Mouse (Mus musculus) liver, embryonic 14.5 days (tissue): ENCODE data around the gene Llph. TPM values are rescaled to one million over a fixed set of nuclear protein-coding genes. Genes with fewer than 3 reads are reported as not detected.
A peak's percentile ranks its signal among the peaks of the same experiment; 100 is the strongest.

ENCODE experiments used
- ATAC-seq: fragments of 200-750 bp; cut with Nextera tagmentation; 2 replicates; pipeline ENCODE4 v1.8.0; 2017; ENCODE audit warnings: moderate number of reproducible peaks, mild to moderate bottlenecking, moderate library complexity; ENCODE audit not compliant: insufficient read depth
- DNase-seq, 3 experiments: peaks; one replicate each; pipeline ENCODE4 v3.0.0-alpha.2; 2012 to 2013; ENCODE audit warnings: low read depth in 3 of 3, low spot score in 3 of 3
- H3K27ac ChIP-seq: fragments of 300-500 bp; sonication (generic); 2 replicates; pipeline ENCODE4 v1.5.1; 2014; ENCODE audit warnings: moderate library complexity, mild to moderate bottlenecking, control low read depth, inconsistent platforms
- H3K27me3 ChIP-seq: fragments of 300-500 bp; sonication (generic); 2 replicates; pipeline ENCODE4 v1.6.1; 2014; ENCODE audit warnings: mild to moderate bottlenecking, low read length, moderate library complexity; ENCODE audit not compliant: control insufficient read depth, insufficient read depth
- H3K36me3 ChIP-seq: fragments of 300-500 bp; sonication (generic); replicated peaks from 2 replicates; pipeline ENCODE4 v1.6.1; 2014; ENCODE audit warnings: low read depth; ENCODE audit not compliant: control insufficient read depth, insufficient read depth
- H3K4me1 ChIP-seq, 2 experiments: fragments of 200-500 bp in 1 of 2; fragments of 300-500 bp in 1 of 2; sonication (generic) in 1 of 2; replicated peaks; 2 replicates each; pipeline ENCODE4 v1.6.1; 2012 to 2014; ENCODE audit warnings: antibody characterized with exemption in 1 of 2, inconsistent platforms in 1 of 2, low read length in 1 of 2; ENCODE audit not compliant: control insufficient read depth in 2 of 2, insufficient read depth in 2 of 2
- H3K4me2 ChIP-seq: fragments of 300-500 bp; sonication (generic); 2 replicates; pipeline ENCODE4 v1.6.1; 2014; ENCODE audit warnings: low read depth, mild to moderate bottlenecking, control low read depth, moderate library complexity
- H3K4me3 ChIP-seq, 2 experiments: fragments of 200-500 bp in 1 of 2; fragments of 300-500 bp in 1 of 2; sonication (generic) in 1 of 2; 2 replicates each; pipeline ENCODE4 v1.5.1; 2012 to 2014; ENCODE audit warnings: low read depth in 2 of 2, low read length in 2 of 2, mild to moderate bottlenecking in 2 of 2, control low read depth in 1 of 2, inconsistent platforms in 1 of 2, moderate library complexity in 1 of 2; ENCODE audit not compliant: insufficient read depth in 1 of 2
- H3K9ac ChIP-seq: fragments of 300-500 bp; sonication (generic); replicated peaks from 2 replicates; pipeline ENCODE4 v1.6.1; 2014; ENCODE audit warnings: mild to moderate bottlenecking, control low read depth, moderate library complexity
- H3K9me3 ChIP-seq: fragments of 300-500 bp; sonication (generic); 2 replicates; pipeline ENCODE4 v1.6.1; 2016; ENCODE audit warnings: low read length, mixed read lengths; ENCODE audit not compliant: control insufficient read depth
- CTCF ChIP-seq: IDR thresholded peaks from 2 replicates; pipeline ENCODE4 v1.5.1; 2016; ENCODE audit warnings: antibody characterized with exemption, low read depth, control low read depth
- EP300 ChIP-seq: IDR thresholded peaks from 2 replicates; pipeline ENCODE4 v1.6.1; 2016; ENCODE audit warnings: antibody characterized with exemption, low read depth
- WGBS: fragments of 180-500 bp; shearing (Covaris S2); extraction: QIAGEN DNeasy Blood & Tissue Kit; methylation state at CpG from one replicate; pipeline ENCODE4 v1.1.7; 2014; ENCODE audit not compliant: insufficient replicate concordance; 5-methylcytosine and 5-hydroxymethylcytosine counted together
- polyA plus RNA-seq, 2 experiments: library from polyadenylated mRNA; depleted of rRNA in 1 of 2; stranded (reverse) in 1 of 2; unstranded in 1 of 2; fragments of >200 nt; fragmentation: Nextera tagmentation in 1 of 2; extraction: Ambion mirVana in 1 of 2; gene quantifications; 2 replicates each; pipeline versions ENCODE4 v1.2.1 to v1.2.3; 2012 to 2014

Gene Llph
- polyA plus RNA-seq, 2 experiments, result 32.2 to 33.6 TPM

DNA sequence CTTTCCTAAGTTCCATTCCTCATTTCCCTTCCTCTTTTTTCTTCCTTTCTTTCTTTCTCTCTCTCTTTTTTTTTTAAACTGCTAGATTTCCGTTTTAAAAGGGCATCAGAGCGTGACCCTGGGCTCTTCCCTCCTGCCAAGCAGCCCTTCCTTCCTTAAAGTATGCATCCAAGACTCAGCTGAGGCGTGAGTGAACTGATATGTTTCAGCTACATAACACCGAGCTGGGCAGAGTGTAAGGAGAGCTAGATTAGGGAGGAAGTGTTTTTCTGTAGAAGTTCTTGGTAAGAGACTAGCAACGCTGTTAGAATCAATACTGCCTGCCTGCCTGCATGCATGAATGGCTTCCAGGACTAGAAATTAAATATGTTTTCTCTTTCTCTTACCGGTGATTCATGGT, 37.1 kb upstream of the Llph start:
- Histone ChIP-seq H3K27me3 (no peaks in the 10 kb centered on the region), H3K4me3 (no peak overlapping the region), H3K36me3 (no peaks in the 10 kb centered on the region), H3K9me3 (no peaks in the 10 kb centered on the region), H3K4me1 (peaks cover 0 to 4% of the 10 kb centered on the region in 2 experiments; a peak in 1 of 4 replicates), H3K27ac (no peak overlapping the region), H3K9ac (no peak overlapping the region), H3K4me2 (peak overlapping the region; percentile 18; the same call in 1 of the 2 replicates)
- ATAC-seq, result no peak
- no peak for DNase-seq
- TF ChIP-seq EP300 (no peak), CTCF (no peak)
- 21% methylated on average over 6 of the region's 6 CpGs for WGBS

GRCm38 (mm10) chr10:120191165-120191564, 35.7 kb upstream of the Llph start:
- DNase-seq (no peak), ATAC-seq (no peak)
- 59% methylated on average over 6 of the region's 6 CpGs for WGBS
- TF ChIP-seq EP300, result no peak
- TF ChIP-seq CTCF, result no peak
- no peaks in the 10 kb centered on the region for H3K9me3 ChIP-seq
- no peak overlapping the region for H3K4me2 ChIP-seq
- no peak overlapping the region for H3K27ac ChIP-seq
- H3K4me3 ChIP-seq, result no peak overlapping the region
- no peaks in the 10 kb centered on the region for H3K36me3 ChIP-seq
- H3K4me1 ChIP-seq, result peaks cover 0 to 4% of the 10 kb centered on the region in 2 experiments; a peak in 1 of 4 replicates
- no peaks in the 10 kb centered on the region for H3K27me3 ChIP-seq
- H3K9ac ChIP-seq, result no peak overlapping the region

DNA sequence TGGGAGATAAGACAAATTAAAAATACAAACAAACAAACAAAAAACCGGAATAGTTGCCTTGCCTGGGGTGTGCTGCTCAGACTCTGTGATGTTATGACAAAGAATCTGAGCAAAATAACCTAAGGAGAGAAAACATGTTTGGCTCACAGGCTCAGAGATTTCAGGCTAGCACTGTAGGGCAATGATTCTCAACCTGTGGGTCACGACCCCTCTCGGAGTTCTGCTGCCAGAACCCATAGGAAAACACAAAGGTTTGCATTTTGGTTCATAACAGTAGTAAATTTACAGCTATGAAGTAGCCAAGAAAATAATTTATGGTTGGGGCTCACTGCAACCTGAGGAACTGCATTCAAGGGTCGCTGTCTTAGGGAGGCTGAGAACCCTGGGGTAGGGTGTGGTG, 34.6 kb upstream of the Llph start:
- no peak for DNase-seq
- no peak for TF ChIP-seq CTCF
- TF ChIP-seq EP300, result no peak
- H3K4me1 ChIP-seq, result peaks cover 0 to 4% of the 10 kb centered on the region in 2 experiments; a peak in 1 of 4 replicates
- H3K4me2 ChIP-seq, result no peak overlapping the region
- H3K36me3 ChIP-seq, result no peaks in the 10 kb centered on the region
- H3K27ac ChIP-seq, result no peak overlapping the region
- H3K9ac ChIP-seq, result no peak overlapping the region
- 72% methylated on average over 4 of the region's 4 CpGs for WGBS
- ATAC-seq, result no peak
- no peaks in the 10 kb centered on the region for H3K27me3 ChIP-seq
- H3K4me3 ChIP-seq, result no peak overlapping the region
- H3K9me3 ChIP-seq, result no peaks in the 10 kb centered on the region

DNA sequence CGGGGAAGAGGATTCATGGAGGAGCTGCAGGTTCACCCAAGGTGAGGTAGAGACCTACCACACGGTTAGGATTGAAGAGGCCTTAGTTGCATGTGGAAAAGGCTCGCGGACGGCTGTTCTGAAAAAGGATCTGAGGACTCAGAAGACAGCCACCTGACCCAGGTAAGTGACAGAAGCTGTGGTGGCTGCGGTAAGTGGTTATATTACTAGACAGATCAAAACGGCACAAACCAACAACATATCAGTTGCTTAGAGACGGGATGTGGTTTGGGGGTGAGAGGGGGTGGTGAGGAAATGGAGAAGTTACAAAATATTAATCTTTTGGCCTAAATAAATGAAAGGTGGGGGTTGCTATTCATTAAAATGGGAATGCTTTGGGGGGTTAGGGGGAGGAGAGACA, 33.6 kb upstream of the Llph start:
- peaks cover 0 to 4% of the 10 kb centered on the region in 2 experiments; a peak in 1 of 4 replicates for H3K4me1 ChIP-seq
- H3K27me3 ChIP-seq, result no peaks in the 10 kb centered on the region
- TF ChIP-seq CTCF, result no peak
- no peaks in the 10 kb centered on the region for H3K36me3 ChIP-seq
- no peak for DNase-seq
- WGBS, result 39% methylated on average over 8 of the region's 8 CpGs
- H3K9me3 ChIP-seq, result no peaks in the 10 kb centered on the region
- H3K27ac ChIP-seq, result no peak overlapping the region
- no peak overlapping the region for H3K4me3 ChIP-seq
- H3K4me2 ChIP-seq, result no peak overlapping the region
- no peak for ATAC-seq
- no peak overlapping the region for H3K9ac ChIP-seq

- Histone ChIP-seq H3K9me3 (no peaks in the 10 kb centered on the region), H3K27ac (no peak overlapping the region), H3K4me1 (no peaks in the 10 kb centered on the region; a peak in 2 of 4 replicates), H3K4me3 (no peak overlapping the region), H3K4me2 (no peak overlapping the region), H3K36me3 (no peaks in the 10 kb centered on the region), H3K9ac (no peak overlapping the region), H3K27me3 (peaks cover 10% of the 10 kb centered on the region)
- 54% methylated on average over 14 of the region's 14 CpGs for WGBS
- no peak for TF ChIP-seq EP300
- TF ChIP-seq CTCF, result no peak
- ATAC-seq (no peak), DNase-seq (no peak)
These were observed 29.6 kb upstream of the Llph start for GRCm38 (mm10) chr10:120197061-120197835.
